Mouse (Mus musculus) neural tube, embryonic 13.5 days (tissue): ENCODE data around the gene Lingo3. TPM values are rescaled to one million over a fixed set of nuclear protein-coding genes. Genes with fewer than 3 reads are reported as not detected.
A peak's percentile ranks its signal among the peaks of the same experiment; 100 is the strongest.
"Not testable (repeated sequence)": the region's sequence is repeated elsewhere in the genome, so short reads cannot be mapped to it uniquely, and the experiment has no call there.

Experiments
- ATAC-seq: fragments of 200-750 bp; cut with Nextera tagmentation; 2 replicates; pipeline ENCODE4 v1.8.0; 2017; ENCODE audit warnings: low read depth, mild to moderate bottlenecking, moderate TSS enrichment, moderate library complexity
- H3K27ac ChIP-seq: fragments of 300-500 bp; sonication (generic); replicated peaks from 2 replicates; pipeline ENCODE4 v1.5.1; 2015; ENCODE audit warnings: moderate library complexity, mild to moderate bottlenecking, inconsistent platforms
- H3K27me3 ChIP-seq: fragments of 300-500 bp; sonication (generic); 2 replicates; pipeline ENCODE4 v1.6.1; 2015; ENCODE audit warnings: mild to moderate bottlenecking, inconsistent platforms
- H3K36me3 ChIP-seq: fragments of 300-500 bp; sonication (generic); 2 replicates; pipeline ENCODE4 v1.6.1; 2015; ENCODE audit warnings: mild to moderate bottlenecking, inconsistent platforms
- H3K4me1 ChIP-seq: fragments of 300-500 bp; sonication (generic); replicated peaks from 2 replicates; pipeline ENCODE4 v1.6.1; 2015; ENCODE audit warnings: inconsistent platforms
- H3K4me2 ChIP-seq: fragments of 300-500 bp; sonication (generic); 2 replicates; pipeline ENCODE4 v1.6.1; 2015; ENCODE audit warnings: inconsistent platforms, mild to moderate bottlenecking, moderate library complexity
- H3K4me3 ChIP-seq: fragments of 300-500 bp; sonication (generic); 2 replicates; pipeline ENCODE4 v1.5.1; 2015; ENCODE audit warnings: mild to moderate bottlenecking, inconsistent platforms
- H3K9ac ChIP-seq: fragments of 300-500 bp; sonication (generic); 2 replicates; pipeline ENCODE4 v1.6.1; 2015; ENCODE audit warnings: moderate library complexity, mild to moderate bottlenecking, inconsistent platforms
- H3K9me3 ChIP-seq: fragments of 300-500 bp; sonication (generic); 2 replicates; pipeline ENCODE4 v1.6.1; 2016; ENCODE audit warnings: inconsistent platforms
- WGBS: fragments of 180-500 bp; shearing (Covaris S2); methylation state at CpG from one replicate; pipeline ENCODE4 v1.1.7; 2015; 5-methylcytosine and 5-hydroxymethylcytosine counted together
- polyA plus RNA-seq: library from polyadenylated mRNA; unstranded; fragments of >200 nt; fragmentation: Nextera tagmentation; extraction: Ambion mirVana; gene quantifications from 2 replicates; pipeline ENCODE4 v1.2.1, GENCODE M21; 2015

Gene Lingo3
- polyA plus RNA-seq, 1 experiment from 2014 or later = 3.2 TPM

DNA sequence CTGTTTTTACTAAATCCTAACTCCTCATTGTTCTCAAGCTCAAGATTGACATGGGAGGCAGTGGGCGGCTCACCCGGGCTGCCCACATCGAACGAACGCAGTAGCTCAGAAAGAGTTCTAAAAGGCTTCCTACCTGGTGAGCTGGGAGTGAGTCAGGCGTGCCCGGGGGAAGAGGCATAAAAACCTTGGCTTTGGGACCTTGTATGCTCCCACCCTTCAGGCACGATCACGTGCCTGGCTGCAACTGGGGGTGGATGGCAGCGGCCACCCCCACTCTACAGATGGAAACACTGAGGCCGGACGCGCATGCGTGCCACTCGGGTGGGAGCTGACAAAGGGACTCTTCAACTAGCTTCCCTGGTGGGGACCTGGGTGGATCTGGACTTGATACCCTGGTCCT, 1.5 kb downstream of the Lingo3 start:
- H3K4me2 ChIP-seq = no peak overlapping the region
- H3K36me3 ChIP-seq = no peaks in the 10 kb centered on the region
- H3K9ac ChIP-seq = no peak overlapping the region
- H3K4me3 ChIP-seq = no peak overlapping the region
- WGBS = 79% methylated on average over 15 of the region's 15 CpGs
- no peak overlapping the region for H3K27ac ChIP-seq
- H3K27me3 ChIP-seq = peaks cover 47% of the 10 kb centered on the region
- no peaks in the 10 kb centered on the region for H3K9me3 ChIP-seq
- H3K4me1 ChIP-seq = peaks cover 13% of the 10 kb centered on the region
- no peak for ATAC-seq

DNA sequence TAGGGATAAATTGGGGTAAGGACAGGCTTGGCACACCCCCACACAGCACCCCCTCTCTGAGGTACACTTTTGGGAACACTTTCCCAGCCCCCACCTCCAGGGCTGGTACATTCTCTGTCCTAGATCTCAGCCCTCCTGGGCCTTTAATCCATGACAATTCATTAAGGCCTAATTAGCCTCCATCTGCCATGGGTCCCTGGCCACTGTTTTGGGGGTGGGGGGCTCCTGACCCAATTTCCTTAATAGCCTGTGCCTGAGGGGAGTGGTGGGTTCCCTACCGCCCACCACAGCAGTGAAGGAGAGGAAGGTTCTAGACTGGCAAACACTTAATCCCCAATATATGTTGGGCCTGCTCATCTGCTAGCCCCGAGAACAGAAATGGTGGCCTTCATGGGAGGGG, 2.2 kb downstream of the Lingo3 start:
- Histone ChIP-seq H3K9me3 (no peaks in the 10 kb centered on the region), H3K27me3 (peaks cover 47% of the 10 kb centered on the region), H3K4me1 (peaks cover 13% of the 10 kb centered on the region), H3K36me3 (no peaks in the 10 kb centered on the region), H3K4me3 (no peak overlapping the region), H3K9ac (no peak overlapping the region), H3K4me2 (no peak overlapping the region), H3K27ac (no peak overlapping the region)
- WGBS = 69% methylated on average over 2 of the region's 2 CpGs
- ATAC-seq = no peak

DNA sequence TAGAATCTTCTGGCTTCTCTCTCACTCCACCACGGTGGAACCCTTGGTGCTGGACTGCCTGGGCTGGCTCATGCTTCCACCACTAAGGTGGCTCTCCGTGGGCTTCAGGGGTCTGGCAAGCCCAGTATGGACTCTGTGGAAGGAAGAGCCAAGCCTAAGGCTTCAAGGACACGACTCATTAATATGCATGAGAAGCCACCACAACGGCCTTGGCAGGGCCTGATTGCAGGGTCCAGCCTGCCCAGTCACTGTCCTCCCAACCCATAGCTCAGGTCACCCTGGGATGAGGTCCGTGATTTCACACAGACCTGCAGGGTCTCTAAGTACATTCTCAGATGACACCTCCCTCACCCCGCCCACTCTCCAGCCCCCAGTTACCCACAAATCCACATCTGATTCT, 4.0 kb downstream of the Lingo3 start:
- Histone ChIP-seq H3K9ac (no peak overlapping the region), H3K27me3 (peaks cover 54% of the 10 kb centered on the region), H3K27ac (no peak overlapping the region), H3K4me1 (peaks cover 23% of the 10 kb centered on the region), H3K9me3 (no peaks in the 10 kb centered on the region), H3K4me3 (no peak overlapping the region), H3K4me2 (no peak overlapping the region), H3K36me3 (no peaks in the 10 kb centered on the region)
- no peak for ATAC-seq
- 55% methylated on average over 6 of the region's 6 CpGs for WGBS

DNA sequence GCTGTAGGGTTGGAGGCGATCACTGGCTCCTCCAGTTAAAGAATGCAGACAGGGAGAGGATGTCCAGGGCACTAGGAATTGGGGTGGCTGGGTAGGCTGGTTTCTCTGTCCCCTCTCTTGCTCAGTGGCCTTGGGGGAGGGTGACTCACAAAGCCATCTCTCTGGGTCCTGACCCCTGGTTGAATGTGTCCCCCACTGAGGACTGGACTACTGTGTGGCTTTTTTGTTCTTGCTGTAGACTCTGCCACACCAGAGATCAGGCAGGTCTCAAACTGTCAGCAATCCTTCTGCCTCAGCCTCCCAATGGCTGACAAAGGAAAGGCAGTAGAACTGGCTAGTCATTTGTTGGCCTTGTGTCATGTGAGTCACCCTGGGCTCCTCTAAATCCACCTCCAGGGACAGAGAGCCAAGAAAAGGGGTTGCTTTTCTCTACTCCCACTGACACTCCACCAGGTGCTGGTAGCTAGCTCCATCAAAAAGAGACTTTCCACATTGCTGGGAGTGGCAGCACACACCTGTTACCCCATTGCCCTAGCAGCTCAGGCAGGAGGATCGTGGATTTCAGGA, 5.4 kb downstream of the Lingo3 start:
- WGBS = 76% methylated on average over 2 of the region's 2 CpGs
- H3K27me3 ChIP-seq = peaks cover 54% of the 10 kb centered on the region
- H3K9ac ChIP-seq = no peak overlapping the region
- H3K4me1 ChIP-seq = peaks cover 13% of the 10 kb centered on the region; the same call in 1 of the 2 replicates
- no peak overlapping the region for H3K4me3 ChIP-seq
- no peak for ATAC-seq
- no peaks in the 10 kb centered on the region; the same call in 1 of the 2 replicates for H3K9me3 ChIP-seq
- no peak overlapping the region for H3K4me2 ChIP-seq
- no peak overlapping the region for H3K27ac ChIP-seq
- H3K36me3 ChIP-seq = peaks cover 10% of the 10 kb centered on the region; the same call in 1 of the 2 replicates

DNA sequence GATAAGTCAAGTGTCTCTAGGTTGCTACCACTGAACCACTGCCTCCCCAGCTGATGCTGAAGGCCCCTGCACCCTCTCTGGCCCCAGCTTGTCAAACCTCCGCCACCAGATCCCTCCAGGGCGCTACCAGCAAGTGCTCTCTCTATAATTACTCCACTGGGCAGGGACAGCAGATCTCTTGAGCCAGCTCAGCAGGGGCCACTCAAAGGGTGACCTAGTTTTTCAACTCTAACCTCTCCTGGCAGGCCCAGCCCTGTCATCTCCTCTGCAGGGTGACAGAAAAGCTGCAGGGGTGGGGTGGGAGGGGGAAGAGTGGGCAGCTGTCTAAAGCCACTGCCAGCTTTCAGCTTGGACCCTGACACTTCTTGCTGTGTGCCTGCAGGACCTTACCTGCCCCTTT, 6.0 kb downstream of the Lingo3 start:
- Histone ChIP-seq H3K4me2 (no peak overlapping the region), H3K27ac (no peak overlapping the region), H3K9ac (no peak overlapping the region), H3K36me3 (peaks cover 10% of the 10 kb centered on the region; the same call in 1 of the 2 replicates), H3K27me3 (peaks cover 53% of the 10 kb centered on the region), H3K4me1 (peaks cover 11% of the 10 kb centered on the region; the same call in 1 of the 2 replicates), H3K4me3 (no peak overlapping the region), H3K9me3 (no peaks in the 10 kb centered on the region; the same call in 1 of the 2 replicates)
- no peak for ATAC-seq
- 15% methylated on average over 2 of the region's 2 CpGs for WGBS

DNA sequence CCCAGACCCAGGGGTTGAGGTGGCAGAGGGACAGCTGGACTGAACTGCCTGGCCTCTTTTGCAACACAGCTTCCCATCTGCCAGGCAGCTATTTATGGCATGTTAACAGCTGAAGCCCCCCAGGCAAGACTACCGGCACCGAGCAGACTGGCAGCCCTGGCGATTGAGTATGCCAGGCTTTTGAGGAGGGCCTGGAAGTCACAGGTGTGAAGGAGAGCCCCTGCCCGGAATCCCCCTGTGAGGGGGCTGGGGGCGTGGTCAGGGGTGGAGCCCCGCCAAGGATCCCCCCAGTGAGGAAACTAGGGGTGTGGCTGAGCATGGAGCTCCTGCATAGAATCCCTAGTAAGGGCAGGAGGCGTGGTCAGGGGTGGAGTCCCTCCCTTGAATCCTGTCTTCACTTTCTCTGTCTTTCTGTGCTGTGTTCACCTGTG, 6.9 kb downstream of the Lingo3 start:
- peaks cover 11% of the 10 kb centered on the region; the same call in 1 of the 2 replicates for H3K4me1 ChIP-seq
- peaks cover 44% of the 10 kb centered on the region for H3K27me3 ChIP-seq
- no peaks in the 10 kb centered on the region; the same call in 1 of the 2 replicates for H3K9me3 ChIP-seq
- H3K4me2 ChIP-seq = no peak overlapping the region
- no peak overlapping the region for H3K27ac ChIP-seq
- peaks cover 10% of the 10 kb centered on the region; the same call in 1 of the 2 replicates for H3K36me3 ChIP-seq
- ATAC-seq = no peak
- 39% methylated on average over 7 of the region's 7 CpGs for WGBS
- no peak overlapping the region for H3K9ac ChIP-seq
- no peak overlapping the region for H3K4me3 ChIP-seq

DNA sequence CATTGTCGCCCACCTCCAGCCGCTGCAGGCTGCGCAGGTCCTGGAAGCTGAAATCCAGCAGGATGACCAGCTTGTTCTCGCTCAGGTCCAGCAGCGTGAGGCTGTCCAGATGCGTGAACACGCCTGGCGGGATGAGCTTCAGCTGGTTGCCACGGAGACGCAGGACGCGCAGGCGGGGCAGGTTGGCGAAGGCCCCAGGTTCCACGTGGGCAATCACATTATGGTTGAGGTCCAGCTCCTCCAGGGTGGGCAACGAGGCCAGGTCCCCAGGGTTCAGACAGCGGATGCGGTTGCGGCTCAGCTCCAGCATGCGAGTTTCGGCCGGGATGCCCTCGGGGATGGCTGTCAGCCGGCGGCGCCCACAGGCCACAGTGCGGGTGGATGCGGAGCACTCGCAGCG, 8.2 kb downstream of the Lingo3 start:
- Histone ChIP-seq H3K27ac (no peak overlapping the region), H3K9ac (0 out of 2 replicates have a peak overlapping the region, but pooled peaks have one; percentile 8), H3K36me3 (peaks cover 16% of the 10 kb centered on the region), H3K4me3 (no peak overlapping the region), H3K27me3 (peaks cover 42% of the 10 kb centered on the region), H3K4me1 (peaks cover 19% of the 10 kb centered on the region), H3K4me2 (peak overlapping the region; percentile 27), H3K9me3 (no peaks in the 10 kb centered on the region; the same call in 1 of the 2 replicates)
- no peak for ATAC-seq
- WGBS = 45% methylated on average over 30 of the region's 30 CpGs

DNA sequence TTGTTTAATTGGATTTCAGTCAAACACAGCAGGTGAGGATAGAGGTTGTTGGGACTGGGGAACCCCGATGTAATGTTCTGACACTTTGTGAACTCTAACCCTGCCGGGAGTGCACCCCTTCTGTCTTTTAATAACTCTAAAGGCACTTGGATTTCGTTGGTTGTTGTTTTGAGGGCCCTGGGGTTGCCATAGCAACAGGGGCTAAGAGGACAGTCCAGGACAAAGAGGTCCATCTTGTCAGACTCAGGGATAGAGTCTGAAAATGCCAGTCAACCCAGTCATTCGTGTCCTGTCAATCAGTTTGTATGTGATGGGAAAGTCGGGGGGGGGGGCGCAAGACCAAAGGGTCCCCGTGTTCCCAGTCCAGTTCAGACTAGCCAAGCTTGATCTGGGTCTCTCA, 11.0 kb downstream of the Lingo3 start:
- no peak overlapping the region for H3K27ac ChIP-seq
- peaks cover 37% of the 10 kb centered on the region for H3K4me1 ChIP-seq
- no peak overlapping the region for H3K4me3 ChIP-seq
- no peak overlapping the region for H3K4me2 ChIP-seq
- WGBS = 66% methylated on average over 7 of the region's 7 CpGs
- H3K9me3 ChIP-seq = no peaks in the 10 kb centered on the region; the same call in 1 of the 2 replicates
- H3K27me3 ChIP-seq = peaks cover 37% of the 10 kb centered on the region
- H3K9ac ChIP-seq = no peak overlapping the region
- H3K36me3 ChIP-seq = peaks cover 36% of the 10 kb centered on the region
- ATAC-seq = no peak

DNA sequence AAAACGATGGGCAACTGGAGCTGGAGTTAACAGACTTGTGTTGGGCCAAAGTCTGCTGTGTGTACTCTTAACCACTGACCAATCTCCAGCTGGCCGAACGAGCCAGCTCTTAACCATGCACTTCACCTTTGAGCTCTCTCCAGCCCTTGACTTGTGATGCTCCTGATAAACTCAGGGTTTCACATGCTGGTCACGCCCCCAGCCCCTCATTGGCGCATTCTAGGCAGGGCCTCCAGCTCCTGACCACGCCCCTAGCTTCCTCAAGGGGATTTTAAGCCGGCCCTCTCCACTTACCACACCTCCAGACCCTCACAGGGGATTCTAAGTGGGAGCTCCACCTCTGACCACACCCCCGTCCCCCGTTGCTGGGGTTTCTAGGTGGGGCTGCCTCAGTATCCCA, 12.7 kb downstream of the Lingo3 start:
- Histone ChIP-seq H3K4me2 (no peak overlapping the region), H3K4me1 (peaks cover 42% of the 10 kb centered on the region), H3K9me3 (no peaks in the 10 kb centered on the region; the same call in 1 of the 2 replicates), H3K27ac (no peak overlapping the region), H3K36me3 (peaks cover 36% of the 10 kb centered on the region), H3K9ac (no peak overlapping the region), H3K27me3 (peaks cover 32% of the 10 kb centered on the region), H3K4me3 (no peak overlapping the region)
- 4% methylated on average over 9 of the region's 9 CpGs for WGBS
- ATAC-seq = no peak

DNA sequence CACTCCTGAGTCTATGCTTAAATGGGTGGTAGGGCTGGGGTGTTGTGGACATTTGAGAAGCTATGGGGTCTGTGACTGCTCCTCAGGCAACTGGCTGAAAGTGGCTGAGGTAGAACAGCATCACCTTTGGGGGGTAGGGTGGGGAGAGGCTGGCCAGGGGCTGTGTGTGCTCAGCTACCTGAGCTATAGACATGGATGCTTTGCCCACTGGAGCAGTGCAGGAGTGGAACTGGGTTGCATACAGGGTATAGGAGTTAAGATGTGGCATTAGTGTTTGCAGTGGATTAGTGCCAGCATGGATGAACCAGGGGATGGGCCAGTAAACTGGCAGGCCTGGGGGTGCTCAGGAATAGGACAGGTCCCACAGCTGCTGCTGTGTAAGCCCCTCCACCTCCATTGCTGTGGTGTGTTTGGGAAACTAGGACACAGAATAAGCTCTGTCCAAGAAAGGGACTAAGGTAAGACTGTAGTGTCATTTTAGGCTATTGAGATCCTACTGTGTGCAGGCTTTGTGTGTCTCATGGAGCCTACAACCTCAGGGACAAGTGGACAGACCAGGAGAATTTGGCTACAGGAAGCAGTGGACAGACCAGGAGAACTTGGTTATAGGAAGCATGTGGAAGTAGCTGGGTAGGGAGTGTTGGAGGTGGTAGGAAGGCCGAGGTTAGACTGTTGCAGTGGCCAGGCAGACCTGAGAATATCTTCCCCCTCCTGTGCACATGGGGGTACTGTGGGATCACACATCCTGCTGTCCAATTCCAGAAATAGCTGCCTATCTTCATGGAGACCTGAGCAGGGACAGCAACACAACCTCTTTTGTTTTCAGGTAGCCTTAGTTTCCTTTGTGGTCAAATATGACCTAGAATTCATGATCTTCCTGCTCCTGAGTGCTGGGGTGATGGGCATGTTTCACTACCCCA, 14.2 kb downstream of the Lingo3 start:
- H3K27me3 ChIP-seq = peaks cover 17% of the 10 kb centered on the region
- WGBS = 67% methylated on average over 1 of the region's 1 CpGs

DNA sequence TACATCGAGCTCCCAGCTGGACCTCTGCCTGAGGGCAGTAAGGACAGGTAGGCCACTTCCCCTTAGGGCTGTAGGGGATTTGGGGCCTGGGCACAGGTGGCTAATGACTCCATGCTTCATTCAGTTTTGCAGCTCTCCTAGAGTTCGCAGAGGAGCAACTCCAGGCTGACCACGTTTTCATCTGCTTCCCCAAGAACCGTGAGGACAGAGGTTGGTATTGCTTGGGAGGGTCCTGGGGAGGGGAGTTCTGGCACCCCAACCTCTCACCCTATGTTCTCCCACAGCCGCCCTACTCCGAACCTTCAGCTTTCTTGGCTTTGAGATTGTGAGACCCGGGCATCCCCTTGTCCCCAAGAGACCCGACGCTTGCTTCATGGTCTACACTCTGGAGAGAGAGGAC, 15.3 kb downstream of the Lingo3 start:
- Histone ChIP-seq H3K4me1 (peaks cover 31% of the 10 kb centered on the region), H3K4me2 (peak overlapping the region; percentile 100), H3K36me3 (peaks cover 26% of the 10 kb centered on the region), H3K9ac (0 out of 2 replicates have a peak overlapping the region, but pooled peaks have one; percentile 93), H3K4me3 (peak overlapping the region; percentile 82)
- H3K27me3 ChIP-seq, H3K9me3 ChIP-seq, H3K27ac ChIP-seq, ATAC-seq: not testable (repeated sequence)
- 86% methylated on average over 9 of the region's 9 CpGs for WGBS

More for the DNA sequence above, 14.2 kb downstream of the Lingo3 start:
- Histone ChIP-seq H3K9me3 (no peaks in the 10 kb centered on the region; the same call in 1 of the 2 replicates), H3K9ac (0 out of 2 replicates have a peak overlapping the region, but pooled peaks have one; percentile 5), H3K36me3 (peaks cover 36% of the 10 kb centered on the region), H3K4me3 (no peak overlapping the region), H3K4me1 (peaks cover 31% of the 10 kb centered on the region), H3K4me2 (no peak overlapping the region), H3K27ac (no peak overlapping the region)
- no peak for ATAC-seq

DNA sequence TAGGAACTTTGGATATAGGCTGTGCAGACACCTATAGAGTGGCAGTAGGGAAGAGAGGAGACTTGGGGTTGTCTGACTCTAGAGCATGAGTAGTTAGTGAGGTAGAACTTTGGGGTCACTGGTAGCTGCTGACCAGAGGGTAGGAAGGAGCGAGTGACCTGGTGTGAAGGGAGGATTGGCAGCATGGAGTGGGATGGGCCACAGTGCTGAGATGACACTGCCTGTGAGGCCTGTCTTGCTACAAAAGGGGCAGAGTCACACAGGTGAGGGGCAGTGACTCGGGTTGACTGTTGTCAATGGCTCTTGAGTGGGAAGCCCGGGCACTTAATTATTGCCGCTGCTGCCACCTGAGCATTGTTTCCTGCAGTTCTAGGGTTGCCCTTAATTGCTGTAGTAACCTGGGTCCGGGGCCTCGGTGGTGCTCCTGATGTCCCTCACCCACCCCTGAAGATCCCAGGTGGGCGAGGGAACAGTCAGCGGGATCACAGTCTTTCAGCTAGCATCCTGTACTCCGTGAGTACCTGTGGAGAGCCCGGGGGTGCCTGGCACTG, 15.9 kb downstream of the Lingo3 start:
- Histone ChIP-seq H3K9me3 (no peaks in the 10 kb centered on the region), H3K9ac (peak overlapping the region; percentile 93), H3K36me3 (peaks cover 26% of the 10 kb centered on the region), H3K4me1 (peaks cover 31% of the 10 kb centered on the region), H3K4me2 (peak overlapping the region; percentile 100), H3K27ac (no peak overlapping the region), H3K4me3 (peak overlapping the region; percentile 82), H3K27me3 (no peaks in the 10 kb centered on the region)
- WGBS = 78% methylated on average over 10 of the region's 10 CpGs
- ATAC-seq = no peak
